Mouse (Mus musculus): ENCODE measurements around the gene Nup43. TPM values are rescaled to one million over a fixed set of nuclear protein-coding genes. Genes with fewer than 3 reads are reported as not detected.

Gene Nup43
- total RNA-seq, 2 experiments from 2014 or later = 4.1 to 4.2 TPM

- intact Hi-C loops (cut with DNase I) = loop anchor here (2.0 kb wide), 1 partner anchor 19 kb away; no protein-coding TSS in a partner anchor
- peak; percentile 49 to 50 for DNase-seq (ENCODE audit: low spot score in 2 of 2)
Measured at GRCm38 (mm10) chr10:7681343-7682025, 14.2 kb downstream of the Nup43 start.

- no peak for DNase-seq (ENCODE audit: low spot score in 2 of 2)
- intact Hi-C loops (cut with DNase I) = no loop called here
Measured at GRCm38 (mm10) chr10:7682249-7682648, 14.9 kb downstream of the Nup43 start.

- no peak for DNase-seq (ENCODE audit: low spot score in 2 of 2)
- intact Hi-C loops (cut with DNase I) = no loop called here
Measured at GRCm38 (mm10) chr10:7686902-7687301, 19.6 kb downstream of the Nup43 start.

GRCm38 (mm10) chr10:7695286-7695685 lies 28.0 kb downstream of the Nup43 start:
- no peak for DNase-seq (ENCODE audit: low spot score in 2 of 2)
- intact Hi-C loops (cut with DNase I) = no loop called here

GRCm38 (mm10) chr10:7700120-7700519 lies 32.8 kb downstream of the Nup43 start:
- intact Hi-C loops (cut with DNase I) = no loop called here
- no peak for DNase-seq (ENCODE audit: low spot score in 2 of 2)

GRCm38 (mm10) chr10:7702586-7702985 lies 35.3 kb downstream of the Nup43 start:
- intact Hi-C loops (cut with DNase I) = no loop called here
- DNase-seq (ENCODE audit: low spot score in 2 of 2) = peak; percentile 17 to 34

- intact Hi-C loops (cut with DNase I) = no loop called here
Measured at GRCm38 (mm10) chr10:7710121-7710520, 42.8 kb downstream of the Nup43 start.

GRCm38 (mm10) chr10:7712506-7712905 lies 45.2 kb downstream of the Nup43 start:
- intact Hi-C loops (cut with DNase I) = no loop called here
- DNase-seq (ENCODE audit: low spot score in 2 of 2) = no peak

More at GRCm38 (mm10) chr10:7710121-7710520, 42.8 kb downstream of the Nup43 start:
- DNase-seq (ENCODE audit: low spot score in 2 of 2) = no peak

GRCm38 (mm10) chr10:7715056-7715455 lies 47.8 kb downstream of the Nup43 start:
- intact Hi-C loops (cut with DNase I) = no loop called here
- DNase-seq (ENCODE audit: low spot score in 2 of 2) = no peak

- intact Hi-C loops (cut with DNase I) = no loop called here
- DNase-seq (ENCODE audit: low spot score in 2 of 2) = peak; percentile 91 to 93
Measured at GRCm38 (mm10) chr10:7725751-7726500, 58.6 kb downstream of the Nup43 start, which contains the start of gene Katna1. Gene Katna1, plus strand, starts transcription at chr10:7726000.

- DNase-seq (ENCODE audit: low spot score in 2 of 2) = no peak
- intact Hi-C loops (cut with DNase I) = no loop called here
Measured at GRCm38 (mm10) chr10:7726501-7726812, 59.2 kb downstream of the Nup43 start.

- no peak for DNase-seq (ENCODE audit: low spot score in 2 of 2)
- intact Hi-C loops (cut with DNase I) = no loop called here
Measured at GRCm38 (mm10) chr10:7727011-7727410, 59.7 kb downstream of the Nup43 start.

Other genes starting within 250 kb of the Nup43 start
- gene Ulbp1, start 193.9 kb upstream of the Nup43 start, total RNA-seq (2021) = under 1 TPM; 0.16 to 0.30 TPM
- gene Lrp11, start 77.7 kb upstream of the Nup43 start, total RNA-seq (2021) = 100 to 1,000 TPM; 144 to 148 TPM
- gene Pcmt1, start 13.6 kb downstream of the Nup43 start, total RNA-seq (2021) = 100 to 1,000 TPM; 174 to 185 TPM
- 10 to 100 TPM; 33.7 to 33.9 TPM for gene Lats1, start 13.7 kb downstream of the Nup43 start, total RNA-seq (2021)
- 10 to 100 TPM; 15.6 to 16.3 TPM for gene Katna1, start 58.5 kb downstream of the Nup43 start, total RNA-seq (2021)
- gene Ginm1, start 125.3 kb downstream of the Nup43 start, total RNA-seq (2021) = 10 to 100 TPM; 15.8 to 19.0 TPM
- gene Ppil4, start 125.4 kb downstream of the Nup43 start, total RNA-seq (2021) = 10 to 100 TPM; 32.9 to 33.7 TPM
- gene Zc3h12d, start 165.0 kb downstream of the Nup43 start, total RNA-seq (2021) = under 1 TPM; 0.11 to 0.14 TPM